Mouse (Mus musculus) MEL (cell line): ENCODE data around the gene Hps5. TPM values are rescaled to one million over a fixed set of nuclear protein-coding genes. Genes with fewer than 3 reads are reported as not detected.
"Not testable (repeated sequence)": the region's sequence is repeated elsewhere in the genome, so short reads cannot be mapped to it uniquely, and the experiment has no call there.

Source experiments
- DNase-seq: peaks from one replicate; pipeline ENCODE4 v3.0.0; 2011; ENCODE audit warnings: low read depth, low spot score
- H3K27ac ChIP-seq: 2 replicates; pipeline ENCODE4 v1.5.1; 2012; ENCODE audit warnings: low read depth, mild to moderate bottlenecking, control low read depth, low read length, moderate library complexity; ENCODE audit not compliant: control insufficient read depth
- H3K27me3 ChIP-seq, 2 experiments: fragments of 150-350 bp in 1 of 2; sonication (generic) in 1 of 2; 2 replicates each; pipeline ENCODE4 v1.6.1; 2012; ENCODE audit warnings: low read length in 2 of 2, mild to moderate bottlenecking in 2 of 2, improper control_type of control experiment in 1 of 2, moderate library complexity in 1 of 2; ENCODE audit not compliant: insufficient read depth in 2 of 2, control insufficient read depth in 1 of 2
- H3K36me3 ChIP-seq, 2 experiments: 2 replicates each; pipeline ENCODE4 v1.6.1; 2012 to 2014; ENCODE audit warnings: low read length in 2 of 2, improper control_type of control experiment in 1 of 2, inconsistent platforms in 1 of 2, mild to moderate bottlenecking in 1 of 2; ENCODE audit not compliant: insufficient read depth in 2 of 2, control insufficient read depth in 1 of 2
- H3K4me1 ChIP-seq, 2 experiments: fragments of 150-350 bp in 1 of 2; sonication (generic) in 1 of 2; 2 replicates each; pipeline ENCODE4 v1.6.1; 2012; ENCODE audit warnings: low read length in 2 of 2, improper control_type of control experiment in 1 of 2, mild to moderate bottlenecking in 1 of 2; ENCODE audit not compliant: insufficient read depth in 2 of 2, control insufficient read depth in 1 of 2
- H3K4me3 ChIP-seq, 2 experiments: fragments of 150-350 bp in 1 of 2; sonication (generic) in 1 of 2; 2 replicates each; pipeline ENCODE4 v1.5.1; 2012; ENCODE audit warnings: low read depth in 2 of 2, low read length in 2 of 2, mild to moderate bottlenecking in 2 of 2, moderate library complexity in 2 of 2, control low read depth in 1 of 2, improper control_type of control experiment in 1 of 2; ENCODE audit not compliant: control insufficient read depth in 1 of 2, insufficient read depth in 1 of 2
- H3K79me2 ChIP-seq: 2 replicates; pipeline ENCODE4 v1.6.1; 2012; ENCODE audit warnings: mild to moderate bottlenecking, low read length, moderate library complexity; ENCODE audit not compliant: control insufficient read depth, poor library complexity, insufficient read depth
- H3K9ac ChIP-seq: 2 replicates; pipeline ENCODE4 v1.6.1; 2012; ENCODE audit warnings: low read depth, mild to moderate bottlenecking, control low read depth, low read length, moderate library complexity; ENCODE audit not compliant: control insufficient read depth, poor library complexity, severe bottlenecking
- H3K9me3 ChIP-seq: fragments of 150-350 bp; sonication (generic); replicated peaks from 2 replicates; pipeline ENCODE4 v1.6.1; 2012; ENCODE audit warnings: mild to moderate bottlenecking, low read length, improper control_type of control experiment, moderate library complexity; ENCODE audit not compliant: insufficient read depth
- CHD2 ChIP-seq: IDR thresholded peaks from 2 replicates; pipeline ENCODE4 v1.6.1; 2011; ENCODE audit warnings: low read length, improper control_type of control experiment
- CTCF ChIP-seq, 3 experiments: IDR thresholded peaks in 2 of 3; conservative IDR thresholded peaks in 1 of 3; 2 replicates each; pipeline ENCODE4 v1.5.1; 2011 to 2012; ENCODE audit warnings: low read length in 3 of 3, low read depth in 2 of 3, mild to moderate bottlenecking in 2 of 3, improper control_type of control experiment in 1 of 3, inconsistent platforms in 1 of 3, mixed read lengths in 1 of 3, moderate library complexity in 1 of 3; ENCODE audit not compliant: control insufficient read depth in 1 of 3, insufficient read depth in 1 of 3, poor library complexity in 1 of 3, severe bottlenecking in 1 of 3
- E2F4 ChIP-seq: IDR thresholded peaks from 2 replicates; pipeline ENCODE4 v1.6.1; 2011; ENCODE audit warnings: low read depth, low read length, improper control_type of control experiment, borderline replicate concordance
- MAX ChIP-seq: IDR thresholded peaks from 2 replicates; pipeline ENCODE4 v1.6.1; 2011; ENCODE audit warnings: low read length, improper control_type of control experiment
- MXI1 ChIP-seq: IDR thresholded peaks from 2 replicates; pipeline ENCODE4 v1.6.1; 2011; ENCODE audit warnings: mild to moderate bottlenecking, low read depth, low read length, improper control_type of control experiment
- MYC ChIP-seq: IDR thresholded peaks from 2 replicates; pipeline ENCODE4 v1.6.1; 2011; ENCODE audit warnings: low read depth, mild to moderate bottlenecking, low read length, improper control_type of control experiment, moderate library complexity
- POLR2A ChIP-seq, 2 experiments: IDR thresholded peaks; 2 replicates each; pipeline ENCODE4 v1.6.1; 2011 to 2012; ENCODE audit warnings: low read length in 2 of 2, mild to moderate bottlenecking in 2 of 2, control low read depth in 1 of 2, improper control_type of control experiment in 1 of 2, low read depth in 1 of 2, moderate library complexity in 1 of 2; ENCODE audit not compliant: control insufficient read depth in 1 of 2, insufficient read depth in 1 of 2, poor library complexity in 1 of 2
- POLR2AphosphoS2 ChIP-seq: IDR thresholded peaks from 2 replicates; pipeline ENCODE4 v1.6.1; 2011; ENCODE audit warnings: low read length, improper control_type of control experiment
- POLR2AphosphoS5 ChIP-seq: IDR thresholded peaks from 2 replicates; pipeline ENCODE4 v1.6.1; 2012; ENCODE audit warnings: low read depth, borderline replicate concordance, mild to moderate bottlenecking, inconsistent platforms, low read length, moderate library complexity, mixed read lengths
- RCOR1 ChIP-seq: IDR thresholded peaks from 2 replicates; pipeline ENCODE4 v1.6.1; 2012; ENCODE audit warnings: low read depth, mild to moderate bottlenecking, inconsistent platforms, low read length, improper control_type of control experiment
- SMC3 ChIP-seq: IDR thresholded peaks from 2 replicates; pipeline ENCODE4 v1.6.1; 2011; ENCODE audit warnings: low read depth, low read length, improper control_type of control experiment
- TBP ChIP-seq: IDR thresholded peaks from 2 replicates; pipeline ENCODE4 v1.8.0; 2011; ENCODE audit warnings: low read depth, low read length, improper control_type of control experiment
- TCF12 ChIP-seq: IDR thresholded peaks from 2 replicates; pipeline ENCODE4 v1.6.1; 2014; ENCODE audit warnings: low read depth, mild to moderate bottlenecking, inconsistent platforms, low read length, improper control_type of control experiment, moderate library complexity
- UBTF ChIP-seq: IDR thresholded peaks from 2 replicates; pipeline ENCODE4 v1.6.1; 2012; ENCODE audit warnings: low read depth, mild to moderate bottlenecking, inconsistent platforms, low read length, improper control_type of control experiment, moderate library complexity, borderline replicate concordance; ENCODE audit not compliant: insufficient read depth
- USF1 ChIP-seq: IDR thresholded peaks from 2 replicates; pipeline ENCODE4 v1.6.1; 2014; ENCODE audit warnings: low read depth, mild to moderate bottlenecking, inconsistent platforms, low read length, improper control_type of control experiment, moderate library complexity
- ZMIZ1 ChIP-seq: IDR thresholded peaks from 2 replicates; pipeline ENCODE4 v1.6.1; 2012; ENCODE audit warnings: low read depth, mild to moderate bottlenecking, inconsistent platforms, low read length, improper control_type of control experiment, moderate library complexity
- ZNF384 ChIP-seq: IDR thresholded peaks from 2 replicates; pipeline ENCODE4 v1.6.1; 2012; ENCODE audit warnings: low read depth, mild to moderate bottlenecking, inconsistent platforms, low read length, improper control_type of control experiment
- polyA plus RNA-seq, 2 experiments: library from polyadenylated mRNA; stranded (reverse) in 1 of 2; unstranded in 1 of 2; fragments of >175 nt in 1 of 2; fragments of >200 nt in 1 of 2; gene quantifications; 2 replicates each; pipeline versions ENCODE4 v1.2.1 to v1.2.4; 2012; ENCODE audit warnings: low replicate concordance in 2 of 2, low read depth in 1 of 2; ENCODE audit not compliant: insufficient read length in 2 of 2, insufficient read depth in 1 of 2, missing spikeins in 1 of 2
- total RNA-seq: library from RNA; depleted of rRNA; stranded (reverse); fragments of 300-350 nt; gene quantifications from 2 replicates; pipeline ENCODE4 v1.2.3, GENCODE M21; 2012

Hps5 gene
- total and polyA plus RNA-seq, 3 experiments = 19.3 to 20.2 TPM; not detected in 1

DNA sequence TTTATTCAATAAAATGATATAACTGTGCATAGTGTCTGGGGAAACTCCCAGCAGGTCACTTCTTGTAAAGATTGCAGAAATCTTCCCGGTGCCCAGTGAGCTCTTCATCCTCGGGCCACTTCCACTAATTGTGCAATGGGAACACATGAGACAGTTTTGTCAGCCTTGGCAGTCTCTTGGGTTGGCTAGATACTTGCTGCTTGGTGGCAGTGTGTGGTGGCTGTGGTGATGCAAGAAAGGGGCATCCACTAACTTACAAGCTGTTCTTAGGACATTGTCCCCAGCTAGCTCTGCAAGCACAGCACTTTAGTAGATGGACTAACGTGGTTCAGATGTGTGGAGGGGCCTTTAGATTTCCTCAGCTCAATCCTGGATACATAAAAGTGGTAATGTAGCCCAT lies 50.0 kb downstream of the Hps5 start:
- no peaks in the 10 kb centered on the region for H3K9me3 ChIP-seq
- TF ChIP-seq POLR2A (IDR thresholded peaks at IDR 0.05; ENCODE audit: control insufficient read depth in 1 of 2, insufficient read depth in 1 of 2, low read depth in 1 of 2, low read length in 2 of 2, poor library complexity in 1 of 2) (no peak), MXI1 (no peak), TBP (no peak), CTCF (IDR thresholded peaks at IDR 0.05 in 2 of 3, conservative IDR thresholded peaks at IDR 0.05 in 1 of 3; ENCODE audit: control insufficient read depth in 1 of 3, insufficient read depth in 1 of 3, low read depth in 2 of 3, low read length in 3 of 3, poor library complexity in 1 of 3, severe bottlenecking in 1 of 3) (no peak), MAX (no peak), UBTF (no peak), RCOR1 (no peak), CHD2 (no peak), POLR2AphosphoS2 (no peak), ZMIZ1 (no peak), POLR2AphosphoS5 (no peak), MYC (no peak), TCF12 (no peak), SMC3 (no peak), USF1 (no peak), E2F4 (no peak), ZNF384 (no peak)
- no peak overlapping the region for H3K4me3 ChIP-seq
- H3K27ac ChIP-seq = no peak overlapping the region
- H3K79me2 ChIP-seq = no peaks in the 10 kb centered on the region
- no peaks in the 10 kb centered on the region for H3K36me3 ChIP-seq
- peaks cover 12 to 20% of the 10 kb centered on the region in 2 experiments for H3K27me3 ChIP-seq
- no peaks in the 10 kb centered on the region for H3K4me1 ChIP-seq
- no peak overlapping the region for H3K9ac ChIP-seq
- no peak for DNase-seq

DNA sequence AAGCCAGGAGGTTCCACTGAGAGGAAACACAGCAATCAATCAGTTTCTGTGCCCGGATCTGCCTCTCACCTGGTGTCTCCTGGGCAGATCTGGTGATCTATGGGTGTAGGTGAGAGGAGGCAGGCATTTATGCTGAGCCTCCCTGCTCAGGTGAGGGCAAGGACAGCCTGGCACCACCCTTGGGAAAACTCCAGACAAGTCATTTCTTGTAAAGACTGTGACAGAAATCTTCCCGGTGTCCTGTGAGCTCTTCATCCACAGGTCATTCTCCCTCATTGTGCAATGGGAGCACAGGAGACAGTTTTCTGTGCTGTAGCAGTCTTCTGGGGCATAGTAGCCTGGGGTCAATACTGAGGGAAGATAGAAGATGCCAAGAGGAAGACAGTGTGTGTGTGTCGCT lies 53.0 kb downstream of the Hps5 start, which contains the start of gene Saa1:
Gene Saa1 (minus strand): TSS at position 101 of the 400 bp plus-strand sequence.
- H3K27ac ChIP-seq, H3K36me3 ChIP-seq, H3K4me1 ChIP-seq, H3K9ac ChIP-seq, H3K79me2 ChIP-seq, H3K9me3 ChIP-seq, H3K4me3 ChIP-seq, DNase-seq: not testable (repeated sequence)
- H3K27me3 ChIP-seq = peaks cover 7 to 11% of the 10 kb centered on the region in 2 experiments

DNA sequence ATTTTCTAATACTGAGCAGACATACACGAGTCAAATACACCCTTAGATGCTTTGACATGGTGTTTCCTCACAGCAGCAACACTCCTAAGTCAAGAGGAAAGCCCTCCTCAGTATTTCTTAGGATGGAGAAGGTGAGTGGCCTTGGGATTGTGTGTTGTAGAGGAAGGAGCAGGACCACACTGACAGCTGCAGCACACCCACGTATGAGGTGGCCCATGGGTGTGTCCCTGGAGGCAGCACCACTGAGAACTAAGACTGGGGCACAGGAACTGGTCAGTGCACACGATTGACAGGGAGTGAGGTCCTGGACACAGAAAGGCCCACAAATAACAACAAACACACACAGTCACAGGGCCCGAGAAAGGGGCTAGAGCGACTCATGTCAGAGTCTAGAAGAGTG lies 55.8 kb downstream of the Hps5 start:
- H3K27me3 ChIP-seq, DNase-seq: not testable (repeated sequence)

More for the DNA sequence above, 55.8 kb downstream of the Hps5 start:
- H3K79me2 ChIP-seq, H3K4me3 ChIP-seq, H3K36me3 ChIP-seq, H3K4me1 ChIP-seq, H3K27ac ChIP-seq, H3K9ac ChIP-seq, H3K9me3 ChIP-seq: not testable (repeated sequence)
